Mouse (Mus musculus): ENCODE results near the gene Gm28729.

- TF ChIP-seq CTCF (IDR thresholded peaks at IDR 0.05; ENCODE audit: low read depth) = peak; percentile 91
- TF ChIP-seq EP300 (IDR thresholded peaks at IDR 0.05; ENCODE audit: low read depth) = no peak
Observed at GRCm38 (mm10) chr9:96491810-96492209, 33.3 kb downstream of the Gm28729 start.
